Mouse (Mus musculus): ENCODE data around the gene Tifa.

The Tifa gene

GRCm38 (mm10) chr3:127830183-127830582 is 40.6 kb downstream of the Tifa start:
- no peak for DNase-seq

GRCm38 (mm10) chr3:127831079-127831478 is 41.5 kb downstream of the Tifa start:
- DNase-seq = peak; percentile 24

- no peak for DNase-seq
These were observed 44.4 kb downstream of the Tifa start for GRCm38 (mm10) chr3:127834040-127834439.

- no peak for DNase-seq
These were observed 46.0 kb downstream of the Tifa start for GRCm38 (mm10) chr3:127835594-127835993.

- no peak for DNase-seq
These were observed 47.2 kb downstream of the Tifa start for GRCm38 (mm10) chr3:127836798-127837153.

- DNase-seq = peak; percentile 96
These were observed 47.7 kb downstream of the Tifa start, which contains the start of gene Ap1ar for GRCm38 (mm10) chr3:127837154-127837865. Gene Ap1ar, minus strand, starts transcription at chr3:127837523.

GRCm38 (mm10) chr3:127837972-127838644 is 48.5 kb downstream of the Tifa start:
- DNase-seq = no peak

- DNase-seq = no peak
These were observed 52.3 kb downstream of the Tifa start for GRCm38 (mm10) chr3:127841926-127842325.

- DNase-seq = no peak
These were observed 53.8 kb downstream of the Tifa start for GRCm38 (mm10) chr3:127843324-127843940.

GRCm38 (mm10) chr3:127843941-127844327 is 54.3 kb downstream of the Tifa start:
- no peak for DNase-seq

- no peak for DNase-seq
These were observed 58.6 kb downstream of the Tifa start for GRCm38 (mm10) chr3:127848088-127848808.

- no peak for DNase-seq
These were observed 60.3 kb downstream of the Tifa start for GRCm38 (mm10) chr3:127849922-127850321.

GRCm38 (mm10) chr3:127850776-127851646 is 61.4 kb downstream of the Tifa start:
- DNase-seq = no peak

GRCm38 (mm10) chr3:127852722-127853121 is 63.1 kb downstream of the Tifa start:
- no peak for DNase-seq

GRCm38 (mm10) chr3:127853431-127854206 is 64.0 kb downstream of the Tifa start:
- DNase-seq = peak; percentile 82

GRCm38 (mm10) chr3:127861340-127861739 is 71.7 kb downstream of the Tifa start:
- DNase-seq = no peak

GRCm38 (mm10) chr3:127862479-127862878 is 72.9 kb downstream of the Tifa start:
- peak; percentile 44 for DNase-seq

GRCm38 (mm10) chr3:127863571-127863970 is 74.0 kb downstream of the Tifa start:
- no peak for DNase-seq

GRCm38 (mm10) chr3:127864242-127864641 is 74.6 kb downstream of the Tifa start:
- DNase-seq = no peak

- DNase-seq = peak; percentile 59
These were observed 78.6 kb downstream of the Tifa start for GRCm38 (mm10) chr3:127868046-127868758.

GRCm38 (mm10) chr3:127868880-127869279 is 79.3 kb downstream of the Tifa start:
- no peak for DNase-seq
